Mouse (Mus musculus) left cerebral cortex, adult 8-10 months (tissue): ENCODE data around the gene Sbf2. TPM values are rescaled to one million over a fixed set of nuclear protein-coding genes. Genes with fewer than 3 reads are reported as not detected.
"Not testable (repeated sequence)": the region's sequence is repeated elsewhere in the genome, so short reads cannot be mapped to it uniquely, and the experiment has no call there.

Experiments
- DNase-seq, 2 experiments: peaks; one replicate each; pipeline ENCODE4 v3.0.0; 2022; ENCODE audit warnings: low spot score in 2 of 2
- total RNA-seq, 4 experiments: library from RNA; stranded (reverse); gene quantifications; 2 replicates each; pipeline ENCODE4 v1.2.4; 2022

Sbf2 gene
- 10 to 100 TPM; 49.2 to 62.5 (median 60.1) TPM for total RNA-seq

- DNase-seq: peak; percentile 56 to 69
Observed at GRCm38 (mm10) chr7:110614133-110615063, at the start of gene Sbf2. Gene Sbf2, minus strand, starts transcription at chr7:110614922.

DNA sequence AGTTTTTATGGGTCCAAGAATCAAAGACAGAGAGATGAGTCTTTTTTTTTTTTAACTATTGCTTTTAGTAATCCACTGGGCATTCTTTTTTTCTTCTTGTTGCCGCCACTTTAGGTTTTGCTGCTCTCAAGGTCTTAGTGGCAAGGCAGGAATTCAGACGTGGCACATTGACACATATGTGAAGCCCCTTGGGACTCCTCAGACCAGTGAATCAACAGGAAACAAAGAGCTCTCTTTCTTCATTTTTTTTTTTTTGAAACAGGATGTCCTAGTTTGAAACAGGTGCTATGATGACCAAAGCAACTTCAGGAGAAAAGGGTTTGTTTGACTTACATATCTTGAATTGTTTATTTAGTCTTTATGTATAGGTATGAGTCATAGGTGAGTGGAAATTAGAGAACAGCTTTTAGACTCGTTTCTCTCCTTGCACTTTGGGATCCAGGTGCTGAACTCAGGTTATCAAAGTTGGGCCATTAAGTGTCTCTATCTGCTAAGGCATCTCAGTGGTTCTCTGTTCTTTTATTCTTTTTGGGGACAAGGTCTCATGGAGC lies 43.7 kb upstream of the Sbf2 start:
- DNase-seq: no peak

- no peak for DNase-seq
Observed at GRCm38 (mm10) chr7:110655966-110656365, 41.2 kb upstream of the Sbf2 start.

- DNase-seq: no peak
Observed at GRCm38 (mm10) chr7:110655230-110655629, 40.5 kb upstream of the Sbf2 start.

GRCm38 (mm10) chr7:110651091-110651490 lies 36.4 kb upstream of the Sbf2 start:
- DNase-seq: no peak

GRCm38 (mm10) chr7:110650491-110650890 lies 35.8 kb upstream of the Sbf2 start:
- no peak for DNase-seq

DNA sequence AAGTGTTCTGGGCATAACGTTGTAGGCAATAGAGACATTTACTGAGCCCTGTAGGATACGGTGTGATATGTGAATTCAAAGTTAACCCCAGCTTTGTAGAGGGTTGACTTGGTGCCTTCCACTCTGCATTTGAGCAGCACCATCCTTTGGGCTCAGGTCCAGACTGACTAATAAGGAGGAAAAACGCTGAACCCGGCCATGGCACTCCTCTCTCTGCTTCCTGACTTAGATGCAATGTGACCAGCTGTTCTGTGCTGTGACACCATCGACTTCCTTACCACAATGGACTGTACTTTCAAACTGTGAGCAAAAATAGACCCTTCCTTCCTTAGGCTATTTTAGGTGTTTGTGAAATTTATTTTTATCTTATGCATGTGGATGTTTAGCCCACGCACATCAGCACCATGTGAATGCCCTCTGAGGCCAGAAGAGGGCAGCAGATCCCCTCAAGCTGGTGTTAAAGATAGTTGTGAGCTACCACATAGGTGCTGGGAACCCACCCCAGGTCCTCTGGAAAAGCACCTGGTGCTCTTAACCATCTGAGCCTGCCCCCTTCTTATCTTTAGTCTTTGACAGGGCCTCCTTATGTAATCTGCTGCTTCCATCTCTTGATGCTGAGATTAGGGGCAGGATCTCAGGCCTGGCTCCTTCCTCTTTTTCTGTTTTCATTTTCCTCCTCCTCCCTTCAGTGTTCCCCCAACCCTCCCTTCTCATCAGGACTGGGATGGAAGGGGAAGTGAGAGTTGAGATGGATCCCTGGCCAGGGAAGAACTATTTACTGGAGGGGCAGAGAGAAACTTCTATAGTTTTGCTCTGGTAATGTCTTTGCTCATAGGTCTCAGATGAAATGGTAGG lies 34.6 kb upstream of the Sbf2 start:
- no peak for DNase-seq

DNA sequence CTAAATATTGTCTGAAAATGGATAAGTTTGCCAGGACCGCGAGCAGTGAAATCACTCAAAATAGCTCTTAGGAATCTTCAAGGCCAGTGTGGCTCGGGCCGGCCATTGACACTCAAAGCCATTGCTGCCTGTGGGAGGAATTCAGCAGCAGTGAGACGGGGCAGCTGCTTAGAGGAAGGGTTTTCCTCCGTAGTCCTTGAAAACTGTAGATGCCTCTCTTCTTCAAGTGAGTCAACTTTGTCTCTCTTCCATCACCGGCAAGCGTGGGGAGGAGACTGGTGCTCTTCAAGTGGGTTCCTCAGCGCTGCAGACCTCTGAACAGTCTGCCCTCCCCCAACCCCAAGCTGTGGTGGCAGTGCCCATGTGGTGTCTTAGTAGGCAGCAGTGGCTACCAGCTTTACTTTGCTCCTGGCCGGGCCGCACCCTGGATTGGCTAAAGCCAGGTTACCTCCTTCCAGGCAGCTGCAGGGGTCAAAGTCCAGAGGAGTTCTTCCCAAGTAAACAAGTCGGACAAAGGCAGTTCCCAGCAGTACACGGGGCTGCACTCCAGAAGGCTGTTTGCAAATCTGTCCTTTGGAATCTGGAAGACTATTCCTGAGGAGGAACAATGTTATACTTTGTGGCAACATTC lies 33.8 kb upstream of the Sbf2 start:
- DNase-seq: no peak

DNA sequence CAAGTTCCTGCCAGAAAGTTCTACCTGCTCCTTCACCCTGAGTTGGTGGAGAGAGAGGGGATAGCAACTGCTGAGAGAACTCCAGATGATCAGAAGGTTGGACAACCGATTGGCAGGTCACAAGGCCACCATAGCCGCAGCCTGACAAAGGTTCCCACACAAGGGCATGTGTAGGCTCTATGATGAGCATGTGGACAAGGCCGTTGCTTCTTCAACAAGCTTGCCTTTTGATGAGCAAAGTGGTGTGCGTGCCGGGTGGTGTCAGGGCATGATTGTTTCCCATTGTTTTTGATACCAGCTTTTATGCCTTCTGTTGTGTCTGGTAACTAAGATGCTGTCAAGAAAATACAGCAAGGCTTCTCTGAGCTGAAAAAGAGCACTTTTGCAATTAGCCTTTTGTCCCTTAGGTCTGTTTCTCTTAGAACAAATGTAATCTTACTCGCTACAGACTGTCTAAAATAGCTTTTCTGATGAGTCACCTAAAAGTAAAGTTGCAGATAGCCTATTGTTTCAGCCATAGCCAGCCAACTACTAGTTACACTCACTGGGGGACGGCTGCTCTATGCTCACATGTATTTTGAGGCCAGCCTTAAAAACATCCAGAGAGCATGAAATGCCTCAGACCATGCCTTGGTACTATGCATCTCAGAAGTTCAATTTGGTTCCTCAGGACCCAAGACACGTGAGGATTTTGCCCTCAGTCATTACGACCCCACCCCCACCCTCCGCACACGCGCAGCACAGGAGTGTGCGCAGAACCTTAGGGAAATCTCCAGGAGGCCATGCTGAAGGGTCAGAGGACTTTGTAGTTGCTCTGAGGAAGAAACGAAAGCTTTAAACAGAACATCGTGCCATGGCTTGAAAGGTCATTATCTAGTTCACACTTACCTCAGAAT lies 33.1 kb upstream of the Sbf2 start:
- no peak for DNase-seq

DNA sequence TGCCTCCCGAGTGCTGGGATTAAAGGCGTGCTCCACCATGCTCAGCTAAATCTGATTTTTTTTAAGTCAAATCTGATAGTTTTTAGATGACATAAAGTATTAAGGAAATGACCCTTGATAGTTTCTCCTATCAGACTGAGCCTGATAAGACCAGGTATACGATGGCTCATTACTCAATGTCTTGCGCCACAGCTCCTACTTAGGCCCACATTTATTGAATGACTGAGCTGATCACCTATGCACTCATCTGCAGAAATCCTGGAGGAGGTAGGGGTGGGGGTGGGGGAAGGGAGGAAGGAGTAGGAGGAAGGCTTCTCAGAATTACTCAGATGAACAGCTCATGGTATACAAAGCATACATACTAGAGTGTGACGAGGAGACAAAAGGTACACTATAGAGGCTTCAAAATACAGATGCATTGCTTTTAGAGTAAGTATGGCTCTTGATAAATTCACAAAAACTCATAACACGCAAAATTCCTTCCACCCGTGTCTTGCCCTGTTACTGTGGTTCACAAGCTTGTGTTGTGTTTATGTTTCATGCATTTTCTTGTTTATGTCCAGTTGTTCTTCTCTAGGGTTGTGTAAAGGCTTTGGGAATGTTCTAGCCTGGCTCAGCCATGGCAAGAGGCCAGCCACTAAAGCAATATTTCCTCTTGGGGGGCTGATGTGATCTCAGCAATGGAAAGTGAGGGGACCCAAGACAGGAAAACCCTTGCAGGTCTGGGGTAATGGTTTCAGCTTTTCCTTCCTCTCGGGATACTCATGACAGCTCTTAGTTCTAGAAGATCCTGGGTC lies 32.1 kb upstream of the Sbf2 start:
- no peak for DNase-seq

GRCm38 (mm10) chr7:110645859-110646258 lies 31.1 kb upstream of the Sbf2 start:
- DNase-seq: no peak

DNA sequence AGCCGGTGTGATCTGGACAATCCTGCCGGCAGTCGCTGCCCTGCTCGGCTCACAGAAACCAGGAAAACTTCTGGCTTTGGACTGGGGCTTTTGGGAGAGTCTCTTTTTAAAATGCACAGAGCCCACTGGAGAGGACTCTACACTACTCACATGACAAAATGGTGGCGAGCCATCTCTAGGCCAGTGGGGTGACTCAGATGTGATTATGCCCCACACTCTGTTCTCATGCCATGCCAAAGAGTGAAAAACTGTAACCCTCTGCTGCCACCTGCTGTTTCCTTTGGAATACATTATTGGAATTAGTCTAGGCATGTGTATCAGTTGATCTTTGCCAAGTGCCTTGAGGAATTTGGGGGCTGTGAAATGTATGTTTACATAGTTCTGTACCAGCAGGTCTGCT lies 30.6 kb upstream of the Sbf2 start:
- no peak for DNase-seq

- DNase-seq: not testable (repeated sequence)
Observed at GRCm38 (mm10) chr7:110639958-110640357, 25.2 kb upstream of the Sbf2 start.

GRCm38 (mm10) chr7:110639291-110639915 lies 24.7 kb upstream of the Sbf2 start:
- DNase-seq: no peak

- no peak for DNase-seq
Observed at GRCm38 (mm10) chr7:110638305-110639110, 23.8 kb upstream of the Sbf2 start.

GRCm38 (mm10) chr7:110636559-110636958 lies 21.8 kb upstream of the Sbf2 start:
- DNase-seq: no peak

DNA sequence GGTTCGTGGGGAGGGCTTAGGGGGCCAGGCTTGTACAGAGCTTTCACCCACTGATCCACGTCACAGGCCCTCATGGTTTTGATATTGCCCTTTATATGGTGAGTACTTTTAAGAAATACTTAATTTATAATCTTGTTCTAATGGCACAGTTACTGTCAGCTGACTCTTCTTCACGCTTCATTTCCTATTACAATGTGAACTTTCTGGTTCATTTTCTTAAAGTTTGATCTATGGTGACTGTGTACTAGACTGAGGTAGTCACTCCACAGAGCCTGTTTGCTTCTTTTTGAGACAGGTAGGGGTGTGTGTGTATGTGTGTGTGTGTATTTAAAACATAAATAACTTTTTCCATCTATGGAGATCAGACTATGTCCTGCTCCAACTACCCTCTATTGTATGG lies 21.2 kb upstream of the Sbf2 start:
- no peak for DNase-seq
